Mouse (Mus musculus) kidney, adult 11 months (tissue): ENCODE data around the gene Rrm2.
"Not testable (repeated sequence)": the region's sequence is repeated elsewhere in the genome, so short reads cannot be mapped to it uniquely, and the experiment has no call there.

ENCODE experiments used
- DNase-seq: peaks from one replicate; pipeline ENCODE4 v3.0.0; 2022

Gene Rrm2

GRCm38 (mm10) chr12:24707954-24708823 lies at the start of gene Rrm2:
TSS of gene Rrm2 (plus strand) at chr12:24708241.
- DNase-seq, result peak; percentile 88

GRCm38 (mm10) chr12:24658998-24659397 lies 49.0 kb upstream of the Rrm2 start:
- no peak for DNase-seq

- no peak for DNase-seq
These were observed 48.1 kb upstream of the Rrm2 start for GRCm38 (mm10) chr12:24659923-24660322.

GRCm38 (mm10) chr12:24661100-24661499 lies 46.9 kb upstream of the Rrm2 start:
- peak; percentile 70 for DNase-seq

DNA sequence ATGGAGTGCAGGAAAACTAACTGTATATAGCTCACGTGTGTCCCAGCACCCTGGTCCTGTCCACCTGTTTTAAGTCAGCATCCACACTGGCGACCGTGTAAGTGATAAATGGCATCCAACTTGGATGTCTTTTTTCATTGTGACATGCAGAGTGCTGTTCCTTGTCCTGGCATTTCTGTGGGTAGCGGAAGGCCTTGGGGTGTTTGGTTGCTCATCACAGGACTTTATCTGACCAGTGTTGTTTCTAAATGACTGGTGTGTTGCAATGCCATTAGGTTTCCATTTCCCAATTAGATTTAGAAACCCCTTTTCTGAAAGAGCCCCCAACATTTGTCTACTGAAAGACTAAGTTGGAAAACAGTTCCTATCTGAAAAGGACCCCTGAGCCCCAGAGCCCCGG lies 45.9 kb upstream of the Rrm2 start:
- DNase-seq, result no peak

GRCm38 (mm10) chr12:24680096-24680491 lies 27.9 kb upstream of the Rrm2 start:
- DNase-seq, result peak; percentile 46

- DNase-seq, result no peak
These were observed 27.4 kb upstream of the Rrm2 start for GRCm38 (mm10) chr12:24680492-24681285.

- peak; percentile 88 for DNase-seq
These were observed 26.6 kb upstream of the Rrm2 start, which contains the start of gene Cys1 for GRCm38 (mm10) chr12:24681286-24682023. TSS of gene Cys1 (minus strand) at chr12:24681813.

DNA sequence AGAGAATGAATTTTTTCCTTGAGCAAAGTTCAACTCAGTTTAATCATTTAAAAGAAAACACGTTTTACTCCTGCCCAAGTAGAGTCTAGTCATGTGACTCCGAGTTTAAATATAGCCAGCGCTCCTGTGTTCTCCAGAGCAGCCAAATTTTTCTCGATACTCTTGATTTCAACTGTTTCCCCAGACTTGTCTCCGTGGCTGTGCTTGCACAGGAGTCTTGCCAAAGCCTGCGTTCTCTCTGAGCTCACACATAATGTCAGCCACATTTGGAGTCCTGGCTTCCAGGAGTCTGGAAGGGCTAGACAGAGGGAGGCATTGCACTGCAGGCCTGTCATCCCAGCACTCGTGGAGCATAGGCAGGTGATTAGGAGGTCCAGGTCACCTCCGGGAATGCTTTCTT lies 25.5 kb upstream of the Rrm2 start:
- DNase-seq, result peak; percentile 79

DNA sequence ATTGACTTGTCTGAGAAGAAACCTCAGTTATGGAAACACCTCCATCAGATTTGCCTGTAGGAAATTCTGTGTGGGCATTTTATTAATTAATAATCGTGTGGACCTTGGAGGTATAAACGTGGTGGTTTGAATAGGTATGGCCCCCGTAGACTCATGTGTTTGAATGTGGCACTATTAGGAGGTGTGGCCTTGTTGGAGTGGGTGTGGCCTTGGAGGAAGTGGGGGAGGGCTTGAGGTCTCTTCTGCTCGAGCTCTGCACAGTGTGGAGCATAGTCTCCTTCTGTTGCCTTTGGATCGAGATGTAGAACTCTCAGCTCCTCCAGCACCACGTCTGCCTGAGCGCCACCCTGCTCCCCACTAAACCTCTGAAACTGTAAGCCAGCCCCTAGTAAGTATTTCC lies 24.6 kb upstream of the Rrm2 start:
- peak; percentile 60 for DNase-seq

DNA sequence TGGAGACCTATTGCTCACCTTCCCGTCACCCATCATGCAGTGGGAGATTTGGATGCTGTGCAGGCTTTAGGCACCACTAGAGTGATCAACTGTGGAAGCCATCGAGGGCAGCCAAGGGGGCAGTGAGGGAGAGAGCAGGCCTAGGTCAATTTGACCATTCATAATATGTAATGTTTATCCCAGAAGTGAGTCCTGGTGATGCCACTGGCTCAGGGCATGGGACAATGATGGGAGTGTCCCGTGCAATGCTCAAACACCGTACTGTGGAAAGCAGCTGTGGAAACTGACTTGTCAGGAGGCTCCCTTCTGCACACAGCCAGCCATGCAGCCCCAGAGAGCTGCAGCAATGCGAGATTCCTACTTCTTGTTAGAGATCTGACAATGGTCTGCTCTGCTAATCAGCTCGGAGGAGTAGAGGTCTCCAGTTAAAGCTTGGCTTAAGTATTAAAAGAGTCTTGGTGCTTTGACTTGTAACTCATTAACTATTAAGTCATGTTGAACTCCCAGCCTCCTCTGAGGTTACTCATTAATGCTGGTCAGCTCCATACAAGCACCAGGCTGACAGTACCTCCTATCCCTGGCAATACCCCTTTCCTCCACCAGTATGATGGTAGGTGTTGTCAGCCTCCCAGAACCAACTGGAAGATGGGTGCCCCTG lies 21.9 kb upstream of the Rrm2 start:
- DNase-seq, result peak; percentile 82

GRCm38 (mm10) chr12:24686696-24687346 lies 21.2 kb upstream of the Rrm2 start:
- DNase-seq, result peak; percentile 49

DNA sequence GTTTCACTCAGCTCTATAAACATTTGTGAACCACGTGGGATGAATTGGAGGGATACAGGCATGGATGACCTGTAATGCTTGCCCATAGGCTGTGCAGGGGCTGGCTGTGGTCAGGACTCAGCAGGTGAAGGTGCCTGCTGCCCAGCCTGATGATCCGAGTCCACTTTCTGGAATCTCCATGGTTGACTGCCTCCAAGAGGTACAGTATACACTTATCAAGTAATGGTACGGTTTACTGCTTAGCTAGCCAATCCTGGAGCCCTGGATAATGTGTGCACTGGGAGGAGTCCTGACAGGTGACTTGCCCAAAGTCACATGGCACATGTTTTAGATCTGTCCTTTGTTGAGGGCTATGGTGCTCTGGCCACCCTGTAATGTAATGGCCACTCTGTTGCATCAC lies 17.7 kb upstream of the Rrm2 start:
- peak; percentile 78 for DNase-seq

DNA sequence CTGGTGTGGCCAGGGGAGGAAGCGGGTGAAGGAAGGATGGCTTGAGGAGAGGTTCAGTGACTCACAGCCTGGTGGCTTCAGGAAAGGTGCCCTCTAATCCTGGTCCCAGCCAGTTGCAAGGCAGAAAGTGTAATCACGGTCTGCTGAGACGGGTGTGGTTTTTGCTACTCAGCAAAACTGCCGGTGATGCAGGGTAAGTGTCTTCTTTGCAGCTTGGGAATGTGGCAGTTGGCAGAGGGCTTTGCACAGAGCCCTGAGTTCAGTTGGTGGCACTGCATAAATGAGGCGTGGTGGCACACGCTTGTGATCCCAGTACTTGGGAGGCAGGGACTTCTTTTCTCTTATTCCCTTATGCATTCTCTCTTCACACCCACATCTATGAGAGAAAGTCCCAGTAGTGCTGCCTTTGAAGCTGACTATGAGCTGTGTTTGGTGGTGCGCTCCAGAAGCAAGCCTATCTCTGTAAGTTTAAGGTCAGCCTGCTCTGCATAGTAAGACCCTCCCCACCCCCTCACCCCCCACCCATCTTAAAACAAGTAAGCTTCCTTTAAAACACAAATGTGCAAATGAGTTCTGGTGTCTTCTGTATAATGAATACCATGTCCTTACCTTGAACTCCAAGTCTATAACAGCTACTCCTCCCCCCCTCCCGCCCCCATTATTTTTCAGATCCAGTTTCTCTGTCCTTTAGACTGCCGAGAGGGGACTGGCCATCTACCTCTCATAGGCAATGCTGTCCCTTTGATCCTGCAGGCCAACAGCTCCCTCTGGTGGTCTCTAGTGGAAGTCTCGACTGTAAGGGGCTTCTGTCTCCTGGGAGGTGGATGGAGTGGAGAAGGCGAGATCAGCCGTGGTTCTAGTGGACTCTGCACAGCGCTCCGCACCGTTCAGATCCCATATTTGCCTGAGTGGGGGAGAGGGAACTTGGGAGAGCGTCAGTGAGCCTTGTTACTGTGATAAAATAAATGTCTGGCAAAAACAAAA lies 11.2 kb upstream of the Rrm2 start:
- peak; percentile 85 for DNase-seq

DNA sequence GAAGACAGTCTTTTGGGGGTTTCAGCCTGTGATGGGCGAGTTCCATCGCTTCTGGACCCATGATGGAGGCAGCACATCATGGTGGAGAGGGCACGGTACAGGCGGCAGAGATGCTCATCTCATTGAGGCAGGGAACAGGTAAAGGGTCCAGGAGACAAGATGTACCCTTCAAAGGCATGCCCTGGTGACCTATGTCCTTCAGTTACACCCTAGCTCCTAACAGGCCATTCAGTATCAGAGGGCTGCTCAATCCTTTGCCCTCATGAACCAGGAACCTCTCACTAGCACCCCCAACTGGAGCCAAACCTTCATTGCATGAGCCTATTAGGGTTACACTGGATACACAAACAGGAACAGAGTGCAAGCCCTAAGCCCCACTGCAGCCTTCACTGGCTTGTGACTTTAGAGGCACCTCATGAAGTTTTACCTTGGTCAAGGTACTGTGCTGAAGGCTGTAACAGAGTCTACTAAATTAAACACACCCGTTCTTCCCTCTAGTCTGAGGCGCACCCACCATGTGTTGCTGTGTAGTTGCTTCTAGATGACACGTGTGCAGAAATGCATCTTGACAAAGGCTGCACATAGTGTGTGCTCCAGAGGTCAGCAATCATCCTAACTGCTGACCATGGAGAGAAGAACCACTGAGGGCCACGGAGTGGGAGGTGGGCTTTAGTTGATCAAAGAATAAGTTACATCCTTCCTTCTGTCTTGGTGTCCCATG lies 10.4 kb upstream of the Rrm2 start:
- no peak for DNase-seq

GRCm38 (mm10) chr12:24698514-24698913 lies 9.5 kb upstream of the Rrm2 start:
- DNase-seq, result no peak

- DNase-seq, result no peak
These were observed 8.5 kb upstream of the Rrm2 start for GRCm38 (mm10) chr12:24699578-24699977.

GRCm38 (mm10) chr12:24701621-24702020 lies 6.4 kb upstream of the Rrm2 start:
- not testable (repeated sequence) for DNase-seq

- no peak for DNase-seq
These were observed 5.0 kb upstream of the Rrm2 start for GRCm38 (mm10) chr12:24703013-24703412.
